Mouse (Mus musculus) forebrain, postnatal 0 days (tissue): ENCODE data around the gene Ppargc1a. TPM values are rescaled to one million over a fixed set of nuclear protein-coding genes. Genes with fewer than 3 reads are reported as not detected.

Experiments used
- ATAC-seq: fragments of 200-750 bp; cut with Nextera tagmentation; 2 replicates; pipeline ENCODE4 v1.8.0; 2017; ENCODE audit warnings: mild to moderate bottlenecking, moderate library complexity
- DNase-seq: peaks from one replicate; pipeline ENCODE4 v3.0.0-alpha.2; 2015
- H3K27ac ChIP-seq: fragments of 300-500 bp; sonication (generic); 2 replicates; pipeline ENCODE4 v1.5.1; 2014; ENCODE audit warnings: low read depth, mild to moderate bottlenecking, antibody characterized with exemption, low read length, moderate library complexity, mixed read lengths
- H3K27me3 ChIP-seq: fragments of 300-500 bp; sonication (generic); 2 replicates; pipeline ENCODE4 v1.6.1; 2014; ENCODE audit warnings: mild to moderate bottlenecking, low read length, mixed read lengths; ENCODE audit not compliant: insufficient read depth
- H3K36me3 ChIP-seq: fragments of 300-500 bp; sonication (generic); 2 replicates; pipeline ENCODE4 v1.6.1; 2014; ENCODE audit warnings: mild to moderate bottlenecking, moderate library complexity; ENCODE audit not compliant: insufficient read depth
- H3K4me1 ChIP-seq: fragments of 300-500 bp; sonication (generic); 2 replicates; pipeline ENCODE4 v1.6.1; 2014; ENCODE audit warnings: antibody characterized with exemption; ENCODE audit not compliant: insufficient read depth
- H3K4me2 ChIP-seq: fragments of 300-500 bp; sonication (generic); 2 replicates; pipeline ENCODE4 v1.6.1; 2014; ENCODE audit warnings: low read depth, mild to moderate bottlenecking, moderate library complexity
- H3K4me3 ChIP-seq: fragments of 300-500 bp; sonication (generic); 2 replicates; pipeline ENCODE4 v1.5.1; 2014; ENCODE audit warnings: low read depth, low read length, mixed read lengths
- H3K9ac ChIP-seq: fragments of 300-500 bp; sonication (generic); 2 replicates; pipeline ENCODE4 v1.6.1; 2014; ENCODE audit warnings: mild to moderate bottlenecking
- H3K9me3 ChIP-seq: fragments of 300-500 bp; sonication (generic); 2 replicates; pipeline ENCODE4 v1.6.1; 2016; ENCODE audit warnings: low read length
- CTCF ChIP-seq: sonication (generic); IDR thresholded peaks from 2 replicates; pipeline ENCODE4 v1.5.1; 2016; ENCODE audit warnings: antibody characterized with exemption, control low read depth, low read depth
- WGBS: fragments of 180-500 bp; shearing (Covaris S2); extraction: QIAGEN DNeasy Blood & Tissue Kit; methylation state at CpG from one replicate; pipeline ENCODE4 v1.1.7; 2014; 5-methylcytosine and 5-hydroxymethylcytosine counted together
- polyA plus RNA-seq: library from polyadenylated mRNA; unstranded; fragments of >200 nt; fragmentation: Nextera tagmentation; extraction: Ambion mirVana; gene quantifications from 2 replicates; pipeline ENCODE4 v1.2.1, GENCODE M21; 2015
- total RNA-seq: library from RNA; depleted of rRNA; stranded (reverse); fragments of >200 nt; gene quantifications from 2 replicates; pipeline ENCODE4 v1.2.3, GENCODE M21; 2014

Gene Ppargc1a
- total and polyA plus RNA-seq, 2 experiments from 2014 or later, result 10.4 to 13.7 TPM

DNA sequence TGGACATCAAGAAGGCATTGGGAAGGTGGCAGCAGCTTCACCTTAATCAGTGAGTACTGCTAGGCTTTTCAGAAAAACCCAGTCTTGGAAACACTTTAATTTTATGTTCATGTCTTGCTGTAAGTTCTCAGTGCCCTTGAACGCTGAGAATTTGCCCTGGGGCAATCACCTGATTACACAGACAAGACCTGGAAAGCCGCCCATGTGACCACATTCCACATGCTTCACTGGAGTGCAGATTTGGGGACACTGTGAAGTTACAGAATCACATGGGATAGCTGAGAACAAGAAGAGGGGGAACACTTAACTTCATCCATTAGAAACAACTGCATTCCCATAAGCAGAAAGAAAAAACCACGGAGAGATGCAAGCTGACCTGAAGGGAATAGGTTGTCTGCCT, 115.5 kb downstream of the Ppargc1a start:
- no peak overlapping the region for H3K9ac ChIP-seq
- no peak for DNase-seq
- H3K9me3 ChIP-seq, result no peaks in the 10 kb centered on the region
- no peak overlapping the region for H3K4me2 ChIP-seq
- H3K27ac ChIP-seq, result no peak overlapping the region
- H3K4me1 ChIP-seq, result no peaks in the 10 kb centered on the region
- WGBS, result 69% methylated on average over 3 of the region's 3 CpGs
- H3K27me3 ChIP-seq, result no peaks in the 10 kb centered on the region
- no peak overlapping the region for H3K4me3 ChIP-seq
- no peaks in the 10 kb centered on the region for H3K36me3 ChIP-seq
- no peak for TF ChIP-seq CTCF
- ATAC-seq, result no peak

GRCm38 (mm10) chr5:51447631-51448030, 119.9 kb downstream of the Ppargc1a start:
- H3K4me3 ChIP-seq, result no peak overlapping the region
- H3K27ac ChIP-seq, result no peak overlapping the region
- no peaks in the 10 kb centered on the region for H3K9me3 ChIP-seq
- H3K36me3 ChIP-seq, result no peaks in the 10 kb centered on the region
- no peak overlapping the region for H3K9ac ChIP-seq
- no peak for ATAC-seq
- DNase-seq, result no peak
- no peak for TF ChIP-seq CTCF
- WGBS, result 75% methylated on average over 1 of the region's 1 CpGs
- H3K27me3 ChIP-seq, result no peaks in the 10 kb centered on the region
- H3K4me2 ChIP-seq, result no peak overlapping the region
- H3K4me1 ChIP-seq, result no peaks in the 10 kb centered on the region

GRCm38 (mm10) chr5:51446299-51447090, 121.0 kb downstream of the Ppargc1a start:
- Histone ChIP-seq H3K9me3 (no peaks in the 10 kb centered on the region), H3K4me1 (no peaks in the 10 kb centered on the region), H3K4me2 (no peak overlapping the region), H3K9ac (no peak overlapping the region), H3K36me3 (no peaks in the 10 kb centered on the region), H3K4me3 (no peak overlapping the region), H3K27me3 (no peaks in the 10 kb centered on the region), H3K27ac (no peak overlapping the region)
- DNase-seq (no peak), ATAC-seq (no peak)
- 96% methylated on average over 14 of the region's 14 CpGs for whole genome bisulfite sequencing
- TF ChIP-seq CTCF, result no peak

- ATAC-seq (no peak), DNase-seq (no peak)
- Histone ChIP-seq H3K4me1 (no peaks in the 10 kb centered on the region), H3K27me3 (no peaks in the 10 kb centered on the region), H3K9ac (no peak overlapping the region), H3K4me3 (no peak overlapping the region), H3K27ac (no peak overlapping the region), H3K36me3 (no peaks in the 10 kb centered on the region), H3K4me2 (no peak overlapping the region), H3K9me3 (no peaks in the 10 kb centered on the region)
- no peak for TF ChIP-seq CTCF
These were observed 121.8 kb downstream of the Ppargc1a start for GRCm38 (mm10) chr5:51445726-51446125.

DNA sequence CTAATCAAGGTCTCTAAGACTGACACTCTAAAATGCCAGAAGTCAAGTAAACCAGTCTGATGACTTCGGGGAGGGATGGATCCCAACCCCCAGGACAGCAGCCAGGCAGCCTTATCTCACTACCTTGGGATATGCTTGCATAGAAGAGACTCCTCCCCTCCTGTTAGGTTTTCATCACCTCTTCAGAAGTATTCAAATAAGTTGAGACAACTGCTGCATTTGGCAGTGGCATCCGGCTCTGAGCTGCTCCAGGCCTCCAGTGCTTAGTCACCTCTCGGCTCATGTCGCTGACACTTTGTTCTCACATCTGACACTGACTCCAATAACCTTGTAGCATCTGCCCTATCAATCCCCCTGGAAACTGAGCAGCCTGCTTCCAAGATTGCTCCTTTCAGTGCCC, 127.8 kb downstream of the Ppargc1a start:
- H3K4me1 ChIP-seq, result no peaks in the 10 kb centered on the region
- no peaks in the 10 kb centered on the region for H3K9me3 ChIP-seq
- no peak for TF ChIP-seq CTCF
- H3K27me3 ChIP-seq, result no peaks in the 10 kb centered on the region
- H3K27ac ChIP-seq, result no peak overlapping the region
- DNase-seq (no peak), ATAC-seq (peak; percentile 29; the same call in 1 of the 2 replicates)
- H3K9ac ChIP-seq, result no peak overlapping the region
- no peak overlapping the region for H3K4me3 ChIP-seq
- 39% methylated on average over 4 of the region's 4 CpGs for WGBS
- no peaks in the 10 kb centered on the region for H3K36me3 ChIP-seq
- H3K4me2 ChIP-seq, result no peak overlapping the region

- no peak for DNase-seq
- Histone ChIP-seq H3K4me1 (no peaks in the 10 kb centered on the region), H3K9ac (no peak overlapping the region), H3K9me3 (no peaks in the 10 kb centered on the region), H3K27me3 (no peaks in the 10 kb centered on the region), H3K4me3 (no peak overlapping the region), H3K36me3 (no peaks in the 10 kb centered on the region), H3K4me2 (no peak overlapping the region), H3K27ac (no peak overlapping the region)
- 92% methylated on average over 5 of the region's 5 CpGs for WGBS
- no peak for TF ChIP-seq CTCF
- no peak for ATAC-seq
These were observed 133.6 kb downstream of the Ppargc1a start for GRCm38 (mm10) chr5:51433905-51434304.

DNA sequence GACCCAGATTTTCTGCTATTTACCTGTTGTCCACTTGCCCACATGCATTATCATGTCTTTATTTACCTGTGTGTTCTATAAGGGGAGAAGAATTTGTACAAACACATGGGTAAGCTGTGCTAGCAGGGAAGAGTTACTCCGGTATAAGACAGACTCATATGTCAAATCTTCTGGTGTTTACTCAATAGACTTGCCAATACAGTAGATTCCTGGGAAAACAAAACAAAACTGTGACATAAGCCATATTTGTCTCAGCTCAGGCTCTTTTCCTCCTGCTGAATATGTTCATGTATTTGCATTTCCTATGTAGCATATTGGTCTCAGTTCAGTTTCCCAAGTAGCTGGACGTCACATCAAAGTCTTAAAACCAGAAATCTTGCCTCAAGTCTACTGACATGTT, 135.0 kb downstream of the Ppargc1a start:
- no peaks in the 10 kb centered on the region for H3K9me3 ChIP-seq
- no peaks in the 10 kb centered on the region for H3K36me3 ChIP-seq
- no peak for TF ChIP-seq CTCF
- 65% methylated on average over 2 of the region's 2 CpGs for WGBS
- peak; percentile 48 for DNase-seq
- peak; percentile 78 for ATAC-seq
- H3K4me1 ChIP-seq, result no peaks in the 10 kb centered on the region
- H3K9ac ChIP-seq, result no peak overlapping the region
- no peaks in the 10 kb centered on the region for H3K27me3 ChIP-seq
- H3K4me3 ChIP-seq, result no peak overlapping the region
- no peak overlapping the region for H3K27ac ChIP-seq
- H3K4me2 ChIP-seq, result no peak overlapping the region
